Mouse (Mus musculus): ENCODE measurements around the gene Bbs7.

GRCm38 (mm10) chr3:36612687-36613086 is 590 bp downstream of the Bbs7 start:
- TF ChIP-seq CTCF (IDR thresholded peaks at IDR 0.05; ENCODE audit: low read depth, low read length) (no peak), GATA2 (IDR thresholded peaks at IDR 0.05; ENCODE audit: borderline replicate concordance, low read depth, low read length) (no peak), POLR2AphosphoS5 (IDR thresholded peaks at IDR 0.05; ENCODE audit: insufficient replicate concordance, low read depth, low read length) (no peak), TAL1 (conservative IDR thresholded peaks at IDR 0.05; ENCODE audit: low read depth, low read length) (no peak)

Data from G1E (cell line).